Mouse (Mus musculus) CH12.LX (cell line): ENCODE data around the gene C1qbp. TPM values are rescaled to one million over a fixed set of nuclear protein-coding genes. Genes with fewer than 3 reads are reported as not detected.

Experiments used
- DNase-seq: peaks from one replicate; pipeline ENCODE4 v3.0.0-alpha.2; 2013; ENCODE audit errors: extremely low read depth
- H3K27ac ChIP-seq: 2 replicates; pipeline ENCODE4 v1.5.1; 2012; ENCODE audit warnings: low read depth, mild to moderate bottlenecking, control low read depth, moderate library complexity; ENCODE audit not compliant: insufficient read depth
- H3K27me3 ChIP-seq: replicated peaks from 2 replicates; pipeline ENCODE3; 2012; ENCODE audit warnings: inconsistent platforms
- H3K36me3 ChIP-seq, 2 experiments: replicated peaks in 1 of 2; 2 replicates each; pipeline versions ENCODE3 to v1.6.1; 2012; ENCODE audit warnings: inconsistent platforms in 1 of 2, low read length in 1 of 2, mild to moderate bottlenecking in 1 of 2, mixed read lengths in 1 of 2, moderate library complexity in 1 of 2; ENCODE audit not compliant: control insufficient read depth in 1 of 2, insufficient read depth in 1 of 2
- H3K4me1 ChIP-seq, 2 experiments: 2 replicates each; pipeline ENCODE4 v1.6.1; 2012; ENCODE audit warnings: inconsistent platforms in 1 of 2, moderate library complexity in 1 of 2; ENCODE audit not compliant: insufficient read depth in 2 of 2, control insufficient read depth in 1 of 2
- H3K4me2 ChIP-seq: 2 replicates; pipeline ENCODE4 v1.6.1; 2012; ENCODE audit warnings: low read depth, mild to moderate bottlenecking, control low read depth; ENCODE audit not compliant: poor library complexity, insufficient read depth, severe bottlenecking
- H3K4me3 ChIP-seq, 3 experiments: fragments of 150-350 bp in 1 of 3; sonication (generic) in 1 of 3; replicated peaks in 1 of 3; 2 replicates each; pipeline versions ENCODE3 to v1.5.1; 2011 to 2012; ENCODE audit warnings: low read depth in 2 of 3, low read length in 2 of 3, mild to moderate bottlenecking in 2 of 3, moderate library complexity in 2 of 3, control low read depth in 1 of 3, improper control_type of control experiment in 1 of 3, inconsistent platforms in 1 of 3, mixed read lengths in 1 of 3; ENCODE audit not compliant: poor library complexity in 1 of 3
- H3K79me2 ChIP-seq: replicated peaks from 2 replicates; pipeline ENCODE4 v1.6.1; 2012; ENCODE audit warnings: mild to moderate bottlenecking, moderate library complexity; ENCODE audit not compliant: control insufficient read depth, poor library complexity, insufficient read depth, severe bottlenecking; ENCODE audit errors: extremely low read depth
- H3K9ac ChIP-seq: 2 replicates; pipeline ENCODE4 v1.6.1; 2012; ENCODE audit warnings: low read depth, mild to moderate bottlenecking, control low read depth, moderate library complexity; ENCODE audit not compliant: insufficient read depth
- H3K9me3 ChIP-seq: replicated peaks from 2 replicates; pipeline ENCODE3; 2012; ENCODE audit warnings: low read length, inconsistent platforms, mixed read lengths
- BHLHE40 ChIP-seq: IDR thresholded peaks from 2 replicates; pipeline ENCODE4 v1.6.1; 2011; ENCODE audit warnings: mild to moderate bottlenecking, low read depth, low read length, improper control_type of control experiment
- CHD1 ChIP-seq: IDR thresholded peaks from 2 replicates; pipeline ENCODE4 v1.6.1; 2012; ENCODE audit warnings: low read depth, low read length, improper control_type of control experiment, inconsistent platforms
- CTCF ChIP-seq, 2 experiments: IDR thresholded peaks in 1 of 2; conservative IDR thresholded peaks in 1 of 2; 2 replicates each; pipeline ENCODE4 v1.5.1; 2011 to 2012; ENCODE audit warnings: low read depth in 2 of 2, low read length in 2 of 2, improper control_type of control experiment in 1 of 2, inconsistent platforms in 1 of 2, mild to moderate bottlenecking in 1 of 2, moderate library complexity in 1 of 2
- E2F4 ChIP-seq: IDR thresholded peaks from 2 replicates; pipeline ENCODE4 v1.6.1; 2011; ENCODE audit warnings: low read depth, low read length, improper control_type of control experiment; ENCODE audit not compliant: insufficient replicate concordance
- ELF1 ChIP-seq: IDR thresholded peaks from 2 replicates; pipeline ENCODE4 v1.6.1; 2014; ENCODE audit warnings: low read depth, mild to moderate bottlenecking, inconsistent platforms, low read length, improper control_type of control experiment
- ETS1 ChIP-seq: conservative IDR thresholded peaks from 2 replicates; pipeline ENCODE4 v1.6.1; 2012; ENCODE audit warnings: low read depth, mild to moderate bottlenecking, inconsistent platforms, low read length, improper control_type of control experiment, moderate library complexity
- GABPA ChIP-seq: IDR thresholded peaks from 2 replicates; pipeline ENCODE4 v1.6.1; 2012; ENCODE audit warnings: low read depth, low read length, improper control_type of control experiment, inconsistent platforms; ENCODE audit not compliant: insufficient replicate concordance
- IRF4 ChIP-seq: IDR thresholded peaks from 2 replicates; pipeline ENCODE4 v1.6.1; 2014; ENCODE audit warnings: low read depth, mild to moderate bottlenecking, inconsistent platforms, low read length, improper control_type of control experiment
- KAT2A ChIP-seq: IDR thresholded peaks from 2 replicates; pipeline ENCODE4 v1.6.1; 2012; ENCODE audit warnings: low read length, improper control_type of control experiment, inconsistent platforms; ENCODE audit not compliant: insufficient replicate concordance
- MAFK ChIP-seq: IDR thresholded peaks from 2 replicates; pipeline ENCODE4 v1.6.1; 2011; ENCODE audit warnings: low read length, improper control_type of control experiment; ENCODE audit not compliant: insufficient replicate concordance
- MAX ChIP-seq: IDR thresholded peaks from 2 replicates; pipeline ENCODE4 v1.6.1; 2011; ENCODE audit warnings: low read length, improper control_type of control experiment
- MAZ ChIP-seq: IDR thresholded peaks from 2 replicates; pipeline ENCODE4 v1.6.1; 2012; ENCODE audit warnings: low read depth, mild to moderate bottlenecking, inconsistent platforms, low read length, improper control_type of control experiment, moderate library complexity
- MEF2A ChIP-seq: IDR thresholded peaks from 2 replicates; pipeline ENCODE4 v1.6.1; 2014; ENCODE audit warnings: low read depth, mild to moderate bottlenecking, inconsistent platforms, low read length, improper control_type of control experiment, borderline replicate concordance
- MXI1 ChIP-seq: IDR thresholded peaks from 2 replicates; pipeline ENCODE4 v1.6.1; 2011; ENCODE audit warnings: mild to moderate bottlenecking, low read depth, low read length, improper control_type of control experiment
- MYC ChIP-seq: IDR thresholded peaks from 2 replicates; pipeline ENCODE4 v1.6.1; 2011; ENCODE audit warnings: low read depth, mild to moderate bottlenecking, improper control_type of control experiment, low read length
- NELFE ChIP-seq: IDR thresholded peaks from 2 replicates; pipeline ENCODE4 v1.6.1; 2011; ENCODE audit warnings: low read depth, low read length, improper control_type of control experiment
- NRF1 ChIP-seq: IDR thresholded peaks from 2 replicates; pipeline ENCODE4 v1.6.1; 2014; ENCODE audit warnings: low read depth, mild to moderate bottlenecking, inconsistent platforms, low read length, improper control_type of control experiment, moderate library complexity
- POLR2AphosphoS2 ChIP-seq: IDR thresholded peaks from 2 replicates; pipeline ENCODE4 v1.6.1; 2011; ENCODE audit warnings: low read depth, low read length, improper control_type of control experiment
- RAD21 ChIP-seq: IDR thresholded peaks from 2 replicates; pipeline ENCODE4 v1.6.1; 2011; ENCODE audit warnings: low read depth, mild to moderate bottlenecking, low read length, improper control_type of control experiment, moderate library complexity
- RCOR1 ChIP-seq: conservative IDR thresholded peaks from 2 replicates; pipeline ENCODE4 v1.6.1; 2012; ENCODE audit warnings: low read depth, mild to moderate bottlenecking, inconsistent platforms, low read length, improper control_type of control experiment
- SIN3A ChIP-seq: IDR thresholded peaks from 2 replicates; pipeline ENCODE4 v1.6.1; 2012; ENCODE audit warnings: low read length, improper control_type of control experiment, inconsistent platforms
- TBP ChIP-seq: conservative IDR thresholded peaks from 2 replicates; pipeline ENCODE4 v1.6.1; 2011; ENCODE audit warnings: low read depth, low read length, improper control_type of control experiment
- TCF12 ChIP-seq: IDR thresholded peaks from 2 replicates; pipeline ENCODE4 v1.6.1; 2014; ENCODE audit warnings: low read depth, mild to moderate bottlenecking, inconsistent platforms, low read length, improper control_type of control experiment
- UBTF ChIP-seq: IDR thresholded peaks from 2 replicates; pipeline ENCODE4 v1.6.1; 2012; ENCODE audit warnings: low read depth, mild to moderate bottlenecking, inconsistent platforms, low read length, improper control_type of control experiment, moderate library complexity
- USF1 ChIP-seq: IDR thresholded peaks from 2 replicates; pipeline ENCODE4 v1.6.1; 2014; ENCODE audit warnings: low read depth, mild to moderate bottlenecking, inconsistent platforms, low read length, improper control_type of control experiment
- USF2 ChIP-seq: conservative IDR thresholded peaks from 2 replicates; pipeline ENCODE4 v1.6.1; 2011; ENCODE audit warnings: low read depth, low read length, improper control_type of control experiment
- ZC3H11A ChIP-seq: IDR thresholded peaks from 2 replicates; pipeline ENCODE4 v1.6.1; 2012; ENCODE audit warnings: low read depth, mild to moderate bottlenecking, inconsistent platforms, low read length, improper control_type of control experiment
- ZMIZ1 ChIP-seq: IDR thresholded peaks from 2 replicates; pipeline ENCODE4 v1.6.1; 2012; ENCODE audit warnings: low read depth, mild to moderate bottlenecking, inconsistent platforms, low read length, improper control_type of control experiment
- ZNF384 ChIP-seq: IDR thresholded peaks from 2 replicates; pipeline ENCODE4 v1.6.1; 2012; ENCODE audit warnings: low read depth, low read length, improper control_type of control experiment, inconsistent platforms
- dilution Hi-C: fragments of 300-500 bp; cut with MboI; formaldehyde crosslinking; loops from 2 replicates; pipeline ENCODE4 v1.14.3; 2020; ENCODE audit warnings: low sequenced_read_pairs; ENCODE audit not compliant: extremely low pct_unique_long_range_greater_than_20kb, extremely low pct_ligation_motif_present
- in situ Hi-C: fragments of 300-500 bp; cut with MboI; formaldehyde crosslinking; loops from 3 replicates; pipeline ENCODE4 v1.14.3; 2019; ENCODE audit warnings: low sequenced_read_pairs, low pct_ligation_motif_present, low pct_unique_long_range_greater_than_20kb, mixed read lengths
- polyA plus RNA-seq: library from polyadenylated mRNA; unstranded; fragments of >175 nt; gene quantifications from 2 replicates; pipeline ENCODE4 v1.2.1, GENCODE M21; 2012; ENCODE audit warnings: low read depth; ENCODE audit not compliant: insufficient read length
- total RNA-seq, 2 experiments: library from RNA; depleted of rRNA; stranded (reverse); fragments of 300-350 nt in 1 of 2; fragments of >200 nt in 1 of 2; gene quantifications; 2 replicates each; pipeline ENCODE4 v1.2.3; 2012 to 2014

The C1qbp gene
- total and polyA plus RNA-seq, 3 experiments = 150 to 917 (median 320) TPM

DNA sequence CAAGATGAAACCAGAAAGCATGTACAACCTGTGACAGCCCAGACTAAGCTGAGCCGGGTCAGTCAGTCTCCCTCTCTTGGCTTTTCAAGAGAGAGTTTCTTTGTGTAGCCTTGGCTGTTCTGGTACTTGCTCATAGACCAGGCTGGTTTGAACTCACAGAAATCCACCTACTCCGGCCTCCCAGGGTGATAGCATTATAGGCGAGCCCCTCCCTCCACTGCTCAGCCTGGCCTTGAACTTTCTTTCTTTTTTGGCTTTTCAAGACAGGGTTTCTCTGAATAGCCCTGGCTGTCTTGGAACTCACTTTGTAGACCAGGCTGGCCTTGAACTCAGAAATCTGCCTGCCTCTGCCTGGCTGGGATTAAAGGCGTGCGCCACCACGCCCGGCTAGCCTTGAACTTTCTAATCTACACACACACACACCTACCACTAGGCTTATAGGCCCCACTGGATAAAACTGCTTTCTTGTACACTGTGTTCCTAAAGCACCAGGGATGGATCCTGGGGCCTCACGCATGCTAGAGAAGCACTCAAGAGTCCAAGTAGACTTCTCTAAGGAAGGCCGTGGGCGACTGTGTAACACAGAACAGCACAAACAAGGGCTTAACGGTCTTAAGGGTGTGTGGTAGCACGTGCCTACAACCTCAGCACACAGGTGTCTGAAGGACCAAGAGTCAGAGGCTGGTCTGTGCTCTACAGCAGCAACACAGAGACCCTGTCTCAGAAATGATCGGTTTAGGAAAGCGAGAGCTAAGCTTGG, 1.9 kb downstream of the C1qbp start:
- peaks cover 62 to 77% of the 10 kb centered on the region in 2 experiments for H3K36me3 ChIP-seq
- peak overlapping the region; percentile 78 for H3K4me2 ChIP-seq
- H3K27ac ChIP-seq = peak overlapping the region; percentile 3; the same call in 1 of the 2 replicates
- H3K9ac ChIP-seq = peak overlapping the region; percentile 93
- H3K4me1 ChIP-seq = peaks cover 16 to 36% of the 10 kb centered on the region in 2 experiments
- TF ChIP-seq BHLHE40 = peak; percentile 66
- no peak for TF ChIP-seq ZMIZ1
- no peak for TF ChIP-seq USF2
- TF ChIP-seq POLR2AphosphoS2 = no peak
- TF ChIP-seq CHD1 = no peak
- no peak for TF ChIP-seq RAD21
- TF ChIP-seq MAX = no peak
- TF ChIP-seq NELFE = no peak
- TF ChIP-seq UBTF = no peak
- dilution Hi-C loops (no loop called here), in situ Hi-C loops (no loop called here)
- DNase-seq = no peak
- peaks cover 41% of the 10 kb centered on the region for H3K79me2 ChIP-seq
- no peaks in the 10 kb centered on the region for H3K27me3 ChIP-seq
- no peaks in the 10 kb centered on the region for H3K9me3 ChIP-seq
- H3K4me3 ChIP-seq = peak overlapping the region; percentile 18 to 84 (median 70)

DNA sequence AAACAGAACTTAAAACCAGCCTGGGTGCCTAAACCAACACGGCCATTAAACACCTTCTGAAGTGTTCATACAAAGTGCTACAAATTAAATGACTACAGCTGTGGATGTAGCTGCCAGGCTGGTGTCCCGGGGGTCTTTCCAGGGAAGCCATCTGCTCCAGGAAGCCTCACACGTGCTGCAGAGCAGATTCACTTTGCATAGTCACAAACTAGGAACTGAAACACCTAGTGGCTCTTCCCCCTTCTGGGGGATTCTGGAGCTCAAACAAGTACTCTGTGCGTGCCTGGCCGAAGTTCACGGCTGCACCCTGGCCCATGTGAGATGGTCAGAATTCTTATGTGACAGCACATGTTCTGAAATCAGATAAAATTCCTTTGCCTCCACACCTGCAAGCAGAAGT, 2.6 kb downstream of the C1qbp start:
- Histone ChIP-seq H3K79me2 (peaks cover 41% of the 10 kb centered on the region), H3K9ac (peak overlapping the region; percentile 9; the same call in 1 of the 2 replicates), H3K27ac (peak overlapping the region; percentile 42), H3K27me3 (no peaks in the 10 kb centered on the region), H3K4me2 (peak overlapping the region; percentile 78), H3K9me3 (no peaks in the 10 kb centered on the region), H3K4me1 (peaks cover 16 to 36% of the 10 kb centered on the region in 2 experiments), H3K4me3 (peak overlapping the region in 2 of 3 experiments; percentile 5 to 84), H3K36me3 (peaks cover 62 to 77% of the 10 kb centered on the region in 2 experiments)
- dilution Hi-C loops = no loop called here
- in situ Hi-C loops = no loop called here
- peak; percentile 66 for DNase-seq
- TF ChIP-seq USF2 (no peak), IRF4 (peak; percentile 91), KAT2A (0 out of 2 replicates have a peak, but pooled peaks have one; percentile 23), GABPA (no peak), CTCF (conservative IDR thresholded peaks at IDR 0.05 in 1 of 2, IDR thresholded peaks at IDR 0.05 in 1 of 2; ENCODE audit: low read depth in 2 of 2, low read length in 2 of 2) (no peak), UBTF (no peak), MAFK (no peak), TCF12 (peak; percentile 51), SIN3A (peak; percentile 44; the same call in 1 of the 2 replicates), MAX (peak; percentile 74), E2F4 (no peak), RAD21 (no peak), MEF2A (no peak), NRF1 (no peak), MYC (peak; percentile 94), RCOR1 (no peak), POLR2AphosphoS2 (0 out of 2 replicates have a peak, but pooled peaks have one; percentile 22), BHLHE40 (peak; percentile 100), NELFE (no peak), ZNF384 (no peak), TBP (no peak), MAZ (no peak), CHD1 (no peak), ZMIZ1 (no peak), MXI1 (no peak; the same call in none of the 2 replicates), USF1 (no peak), ETS1 (peak; percentile 81), ELF1 (peak; percentile 31; the same call in 1 of the 2 replicates), ZC3H11A (no peak)
